Mouse (Mus musculus) forebrain, embryonic 11.5 days (tissue): ENCODE measurements around the gene Catsper2. TPM values are rescaled to one million over a fixed set of nuclear protein-coding genes. Genes with fewer than 3 reads are reported as not detected.

Experiments
- ATAC-seq: fragments of 200-750 bp; cut with Nextera tagmentation; replicated peaks from 2 replicates; pipeline ENCODE4 v1.8.0; 2017; ENCODE audit warnings: moderate TSS enrichment; ENCODE audit not compliant: low FRiP score
- DNase-seq: peaks from one replicate; pipeline ENCODE4 v3.0.0-alpha.2; 2017; ENCODE audit warnings: low spot score
- H3K27ac ChIP-seq: fragments of 300-500 bp; sonication (generic); 2 replicates; pipeline ENCODE4 v1.5.1; 2014; ENCODE audit warnings: low read depth, low read length
- H3K27me3 ChIP-seq: fragments of 300-500 bp; sonication (generic); 2 replicates; pipeline ENCODE4 v1.6.1; 2014; ENCODE audit warnings: mild to moderate bottlenecking, low read length, mixed read lengths; ENCODE audit not compliant: control insufficient read depth, insufficient read depth
- H3K36me3 ChIP-seq: fragments of 300-500 bp; sonication (generic); 2 replicates; pipeline ENCODE4 v1.6.1; 2014; ENCODE audit warnings: mild to moderate bottlenecking, low read length, moderate library complexity, mixed read lengths; ENCODE audit not compliant: control insufficient read depth, insufficient read depth
- H3K4me1 ChIP-seq: fragments of 300-500 bp; sonication (generic); replicated peaks from 2 replicates; pipeline ENCODE4 v1.6.1; 2014; ENCODE audit warnings: low read length, mixed read lengths; ENCODE audit not compliant: control insufficient read depth, insufficient read depth
- H3K4me2 ChIP-seq: fragments of 300-500 bp; sonication (generic); 2 replicates; pipeline ENCODE4 v1.6.1; 2014; ENCODE audit warnings: low read depth, mild to moderate bottlenecking, low read length, moderate library complexity, mixed read lengths; ENCODE audit not compliant: severe bottlenecking
- H3K4me3 ChIP-seq: fragments of 300-500 bp; sonication (generic); 2 replicates; pipeline ENCODE4 v1.5.1; 2014; ENCODE audit warnings: low read depth, low read length
- H3K9ac ChIP-seq: fragments of 300-500 bp; sonication (generic); 2 replicates; pipeline ENCODE4 v1.6.1; 2014; ENCODE audit warnings: low read length
- H3K9me3 ChIP-seq: fragments of 300-500 bp; sonication (generic); 2 replicates; pipeline ENCODE4 v1.6.1; 2016; ENCODE audit warnings: low read length, mixed read lengths; ENCODE audit not compliant: control insufficient read depth
- WGBS: fragments of 180-500 bp; shearing (Covaris S2); extraction: QIAGEN DNeasy Blood & Tissue Kit; methylation state at CpG from one replicate; pipeline ENCODE4 v1.1.7; 2014; 5-methylcytosine and 5-hydroxymethylcytosine counted together
- polyA plus RNA-seq: library from polyadenylated mRNA; unstranded; fragments of >200 nt; fragmentation: Nextera tagmentation; extraction: Ambion mirVana; gene quantifications from 2 replicates; pipeline ENCODE4 v1.2.1, GENCODE M21; 2014

The Catsper2 gene
- 2.2 and 2.4 TPM in 2 replicates for polyA plus RNA-seq

DNA sequence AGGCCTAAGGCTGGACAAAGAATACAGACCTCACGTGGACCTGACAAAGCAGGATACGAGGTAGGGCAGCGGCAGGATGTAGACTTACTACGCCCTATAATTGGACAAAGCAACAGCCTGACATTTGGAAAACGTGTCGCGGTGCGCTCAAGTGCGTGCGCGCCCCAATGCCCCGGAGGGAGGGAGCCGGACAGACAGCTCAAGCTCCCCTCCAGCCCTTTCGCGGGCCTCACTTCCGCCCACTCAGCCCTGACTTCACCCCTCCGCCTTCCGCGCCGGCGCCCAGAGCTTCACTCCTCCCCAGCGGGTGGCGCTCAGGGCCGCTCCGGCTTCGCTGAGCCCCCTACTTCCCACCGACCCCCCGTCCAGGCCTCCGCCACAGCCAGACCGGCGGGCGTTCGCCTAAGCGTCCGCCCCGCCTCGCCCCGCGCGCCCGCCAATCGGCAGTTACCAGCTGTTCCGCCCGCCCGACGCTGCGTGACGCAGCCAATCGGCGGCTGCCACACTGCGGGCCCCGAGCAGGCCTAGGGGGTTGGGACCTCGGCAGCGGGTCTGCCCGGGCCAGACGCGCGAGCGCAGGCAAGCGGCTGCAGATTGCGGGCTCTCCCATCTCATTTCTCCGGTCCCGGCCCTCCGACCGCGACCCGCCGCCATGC, at the start of gene Catsper2, which contains the start of gene Pdia3:
Gene Catsper2, minus strand, starts transcription at position 406 of the 656 bp plus-strand sequence.
Gene Pdia3, plus strand, starts transcription at position 389 of the 656 bp plus-strand sequence.
- no peaks in the 10 kb centered on the region for H3K9me3 ChIP-seq
- peak within 1 kb of the TSS; percentile 93 for H3K4me3 ChIP-seq
- H3K27ac ChIP-seq = peak within 1 kb of the TSS; percentile 93
- 0 out of 2 replicates have a peak, but pooled peaks cover 2% of the 10 kb centered on the region for H3K4me1 ChIP-seq
- peak; percentile 99 for DNase-seq
- no peaks in the 10 kb centered on the region; the same call in 1 of the 2 replicates for H3K36me3 ChIP-seq
- H3K27me3 ChIP-seq = no peaks in the 10 kb centered on the region
- peak; percentile 99 for ATAC-seq
- WGBS = under 1% methylated on average over 67 of the region's 68 CpGs
- H3K9ac ChIP-seq = peak within 1 kb of the TSS; percentile 99
- H3K4me2 ChIP-seq = peak within 1 kb of the TSS; percentile 66

DNA sequence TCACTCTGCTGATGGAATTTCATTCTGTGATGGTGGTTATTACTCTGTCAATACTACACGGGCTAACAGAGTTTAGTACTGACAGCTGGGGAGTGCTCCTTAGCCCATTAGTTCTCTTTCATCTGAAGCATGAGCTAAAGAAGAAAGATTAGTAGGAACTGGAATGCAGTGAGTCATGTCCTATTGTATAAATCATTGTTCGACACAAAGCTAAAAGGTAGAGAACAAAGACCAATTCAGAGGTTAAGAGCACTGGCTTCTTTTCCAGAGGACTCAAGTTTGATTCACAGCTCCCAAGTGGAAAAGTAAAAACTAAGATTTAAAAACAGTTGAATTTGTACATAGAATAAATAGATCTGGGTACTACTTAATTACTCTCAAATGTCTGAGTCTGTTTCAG, 46.5 kb upstream of the Catsper2 start:
- ATAC-seq (no peak), DNase-seq (no peak)
- H3K4me1 ChIP-seq = peaks cover 10% of the 10 kb centered on the region; the same call in 1 of the 2 replicates
- H3K4me3 ChIP-seq = no peak overlapping the region
- no peaks in the 10 kb centered on the region for H3K27me3 ChIP-seq
- H3K9ac ChIP-seq = no peak overlapping the region
- H3K27ac ChIP-seq = no peak overlapping the region
- no peaks in the 10 kb centered on the region for H3K9me3 ChIP-seq
- H3K36me3 ChIP-seq = no peaks in the 10 kb centered on the region
- WGBS = 60% methylated on average over 2 of the region's 2 CpGs
- H3K4me2 ChIP-seq = no peak overlapping the region

DNA sequence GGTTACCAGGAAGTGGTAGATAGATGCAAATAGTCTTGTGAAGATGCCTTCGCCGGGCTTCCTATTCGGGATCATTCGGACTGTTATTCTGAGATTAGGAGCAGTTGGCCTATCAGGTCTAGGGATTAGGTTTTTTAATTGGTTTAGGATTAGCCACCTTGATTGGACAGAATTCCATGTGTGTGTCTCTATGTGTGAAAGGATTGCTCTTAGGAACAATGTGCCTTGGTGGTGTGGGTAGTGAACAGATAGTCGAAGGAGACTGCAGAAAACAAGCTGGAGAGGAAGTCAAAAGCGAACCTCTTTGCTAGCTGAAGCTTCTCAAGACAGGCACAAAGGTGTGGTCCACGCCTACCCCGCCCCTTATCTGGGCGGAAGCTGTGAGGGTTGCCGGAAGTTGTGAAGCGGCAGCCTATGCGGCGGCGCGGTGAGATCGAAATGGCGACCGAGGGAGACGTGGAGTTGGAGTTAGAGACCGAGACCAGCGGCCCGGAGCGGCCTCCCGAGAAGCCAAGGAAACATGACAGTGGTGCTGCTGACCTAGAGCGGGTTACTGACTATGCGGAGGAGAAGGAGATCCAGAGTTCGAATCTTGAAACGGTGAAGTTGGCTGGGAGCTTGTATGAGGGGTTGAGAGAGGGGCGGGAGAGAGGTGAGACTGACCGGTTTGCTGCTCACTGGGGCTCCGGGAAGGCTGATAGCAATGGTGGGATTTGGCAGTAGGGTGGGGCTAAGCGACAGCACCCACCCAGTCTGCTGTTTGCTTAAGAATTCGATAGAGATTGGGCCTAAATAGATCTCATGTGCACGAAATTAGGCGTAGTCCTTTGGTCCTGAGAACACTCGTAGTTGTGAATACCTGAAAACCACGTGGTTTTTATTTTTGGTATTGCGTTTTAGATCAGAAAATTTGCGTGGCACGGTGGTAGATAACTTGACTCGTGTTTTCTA, 43.4 kb upstream of the Catsper2 start, which contains the start of gene Serinc4:
Gene Serinc4, minus strand, starts transcription at position 90 of the 951 bp plus-strand sequence.
- peaks cover 10% of the 10 kb centered on the region; the same call in 1 of the 2 replicates for H3K4me1 ChIP-seq
- WGBS = 4% methylated on average over 41 of the region's 41 CpGs
- peak within 1 kb of the TSS; percentile 79 for H3K9ac ChIP-seq
- H3K27ac ChIP-seq = 0 out of 2 replicates have a peak within 1 kb of the TSS, but pooled peaks have one; percentile 12
- no peaks in the 10 kb centered on the region for H3K27me3 ChIP-seq
- DNase-seq = peak; percentile 90
- ATAC-seq = peak; percentile 92
- H3K4me2 ChIP-seq = peak within 1 kb of the TSS; percentile 72
- no peaks in the 10 kb centered on the region; the same call in none of the 2 replicates for H3K36me3 ChIP-seq
- no peaks in the 10 kb centered on the region for H3K9me3 ChIP-seq
- H3K4me3 ChIP-seq = peak within 1 kb of the TSS; percentile 83

DNA sequence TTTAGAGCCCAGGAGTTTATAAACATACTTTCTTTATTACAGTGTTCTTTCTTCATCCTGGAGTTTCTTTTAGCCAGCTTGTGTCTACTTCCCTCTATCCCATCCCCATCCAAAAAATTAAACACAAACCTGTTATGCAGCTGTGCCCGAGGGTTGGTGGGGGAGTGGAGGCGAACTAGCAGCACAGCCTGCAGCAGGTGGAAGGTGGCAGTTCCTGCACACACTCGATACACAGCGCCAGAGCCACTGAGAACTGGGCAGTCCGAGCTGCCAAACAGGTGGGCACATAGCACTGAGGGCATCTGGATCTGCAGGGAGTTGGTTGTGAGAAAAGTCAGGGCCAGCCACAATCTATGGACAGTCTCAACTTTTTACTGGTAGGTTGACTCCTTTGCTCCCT, 41.9 kb upstream of the Catsper2 start:
- no peak overlapping the region for H3K27ac ChIP-seq
- H3K4me3 ChIP-seq = no peak overlapping the region
- no peak for DNase-seq
- H3K36me3 ChIP-seq = no peaks in the 10 kb centered on the region; the same call in none of the 2 replicates
- ATAC-seq = no peak
- 85% methylated on average over 5 of the region's 5 CpGs for WGBS
- H3K4me1 ChIP-seq = peaks cover 13% of the 10 kb centered on the region
- no peaks in the 10 kb centered on the region for H3K9me3 ChIP-seq
- H3K27me3 ChIP-seq = no peaks in the 10 kb centered on the region
- no peak overlapping the region for H3K9ac ChIP-seq
- H3K4me2 ChIP-seq = no peak overlapping the region

DNA sequence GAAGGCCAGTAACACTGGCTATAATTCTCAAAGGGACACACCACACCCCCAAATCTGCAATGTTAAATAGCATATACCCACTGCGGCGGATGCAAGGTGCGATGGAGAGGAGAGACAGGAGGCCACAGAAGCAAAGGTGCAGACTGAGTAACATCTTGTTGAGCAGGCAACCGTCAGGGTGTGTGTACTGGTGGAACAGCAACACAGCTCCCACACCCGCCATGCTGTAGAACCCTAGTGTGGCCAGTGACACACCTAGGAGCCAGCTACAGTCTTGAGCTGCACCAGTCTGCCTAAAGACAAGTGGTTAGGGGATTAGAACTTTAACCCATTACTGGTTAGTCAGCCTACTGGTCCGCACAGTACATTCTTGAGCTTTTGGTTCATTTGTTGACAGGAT, 40.3 kb upstream of the Catsper2 start:
- Histone ChIP-seq H3K4me1 (peaks cover 17% of the 10 kb centered on the region), H3K4me2 (no peak overlapping the region), H3K27ac (no peak overlapping the region), H3K27me3 (no peaks in the 10 kb centered on the region), H3K9ac (no peak overlapping the region), H3K36me3 (no peaks in the 10 kb centered on the region; the same call in none of the 2 replicates), H3K4me3 (no peak overlapping the region), H3K9me3 (no peaks in the 10 kb centered on the region)
- no peak for ATAC-seq
- WGBS = 89% methylated on average over 6 of the region's 6 CpGs
- no peak for DNase-seq

DNA sequence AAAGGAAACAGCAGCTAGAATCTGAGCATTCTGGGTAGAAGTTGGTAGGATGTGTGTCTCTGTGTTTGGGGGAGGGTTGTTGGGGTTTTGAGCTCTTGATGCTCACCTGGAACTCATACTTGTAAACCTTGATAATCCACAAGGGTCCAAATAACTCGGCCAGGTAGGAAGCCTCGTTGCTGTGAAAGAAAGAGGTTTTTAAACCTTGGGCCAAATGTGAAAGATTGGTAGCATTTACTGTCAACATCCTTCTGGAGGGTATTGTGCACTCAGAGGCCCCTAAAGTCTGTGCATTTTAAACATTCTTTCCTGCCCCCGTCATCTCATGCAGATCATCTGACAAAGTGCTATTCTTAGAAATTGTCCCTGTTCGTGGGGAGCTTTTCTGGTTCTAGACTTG, 39.4 kb upstream of the Catsper2 start, which contains the start of gene Hypk:
Gene Hypk, plus strand, starts transcription at position 301 of the 400 bp plus-strand sequence.
- H3K4me2 ChIP-seq = no peak within 1 kb of the TSS
- H3K9ac ChIP-seq = no peak within 1 kb of the TSS
- WGBS = 90% methylated on average over 4 of the region's 4 CpGs
- no peak within 1 kb of the TSS for H3K4me3 ChIP-seq
- DNase-seq = no peak
- no peak for ATAC-seq
- peaks cover 16% of the 10 kb centered on the region for H3K4me1 ChIP-seq
- no peaks in the 10 kb centered on the region; the same call in none of the 2 replicates for H3K36me3 ChIP-seq
- no peaks in the 10 kb centered on the region for H3K27me3 ChIP-seq
- H3K9me3 ChIP-seq = no peaks in the 10 kb centered on the region
- H3K27ac ChIP-seq = no peak within 1 kb of the TSS

DNA sequence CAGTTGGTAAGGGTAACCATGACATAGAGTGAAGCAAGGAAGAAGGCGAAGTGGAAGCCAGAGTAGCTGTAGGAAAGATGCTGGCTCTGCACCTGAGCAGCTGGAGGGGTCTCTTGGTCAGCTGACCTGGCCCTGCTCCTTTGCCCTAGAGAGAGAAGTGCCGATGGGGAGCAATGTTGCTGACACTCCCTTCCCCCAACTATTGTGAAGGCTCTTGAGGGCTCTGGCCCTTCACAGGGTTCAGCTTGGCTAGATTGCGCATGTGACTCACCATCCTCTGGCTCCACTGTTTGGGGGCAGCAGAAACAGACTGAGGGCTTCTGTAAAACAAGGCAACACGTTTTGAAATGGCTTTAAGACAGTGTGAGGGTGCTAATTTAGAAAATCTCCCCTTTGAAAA, 38.8 kb upstream of the Catsper2 start:
- DNase-seq (no peak), ATAC-seq (no peak)
- no peaks in the 10 kb centered on the region for H3K27me3 ChIP-seq
- no peak overlapping the region for H3K4me2 ChIP-seq
- H3K9ac ChIP-seq = no peak overlapping the region
- H3K36me3 ChIP-seq = no peaks in the 10 kb centered on the region; the same call in none of the 2 replicates
- no peaks in the 10 kb centered on the region for H3K9me3 ChIP-seq
- no peak overlapping the region for H3K4me3 ChIP-seq
- WGBS = 83% methylated on average over 4 of the region's 4 CpGs
- H3K27ac ChIP-seq = no peak overlapping the region
- peaks cover 11% of the 10 kb centered on the region for H3K4me1 ChIP-seq

DNA sequence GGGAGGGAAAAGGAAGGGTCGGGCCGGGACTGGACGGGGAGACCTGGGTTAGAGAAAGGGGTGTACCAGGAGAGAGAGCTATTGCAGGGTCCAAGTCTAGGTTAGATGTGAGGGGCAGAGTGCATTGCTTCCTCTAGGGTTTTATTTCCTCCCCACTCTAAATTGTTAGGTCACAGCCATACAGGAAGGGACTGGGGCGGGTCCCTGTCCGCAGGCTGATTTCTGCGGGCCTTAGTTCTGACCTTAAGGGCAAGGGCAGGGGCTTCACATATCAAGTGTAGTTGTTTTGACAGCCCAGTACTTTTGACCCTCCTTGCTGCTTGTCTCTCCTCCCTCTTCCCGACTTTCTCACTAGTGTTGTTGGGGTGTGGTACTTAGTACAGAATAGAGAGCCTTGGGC, 36.5 kb upstream of the Catsper2 start:
- no peaks in the 10 kb centered on the region for H3K9me3 ChIP-seq
- 5% methylated on average over 7 of the region's 7 CpGs for WGBS
- H3K36me3 ChIP-seq = no peaks in the 10 kb centered on the region; the same call in none of the 2 replicates
- DNase-seq (no peak), ATAC-seq (peak; percentile 1; the same call in 1 of the 2 replicates)
- H3K4me1 ChIP-seq = peaks cover 8% of the 10 kb centered on the region
- H3K27ac ChIP-seq = peak overlapping the region; percentile 82; the same call in 1 of the 2 replicates
- peak overlapping the region; percentile 94 for H3K4me2 ChIP-seq
- H3K27me3 ChIP-seq = no peaks in the 10 kb centered on the region
- H3K9ac ChIP-seq = peak overlapping the region; percentile 95
- H3K4me3 ChIP-seq = peak overlapping the region; percentile 99
